Mouse (Mus musculus): Measurements from ENCODE around the gene Htra3.

Gene Htra3

GRCm38 (mm10) chr5:35695815-35696214 is 16.2 kb upstream of the Htra3 start:
- no peak for DNase-seq (ENCODE audit: low spot score in 2 of 2)

GRCm38 (mm10) chr5:35693638-35694037 is 14.1 kb upstream of the Htra3 start:
- DNase-seq (ENCODE audit: low spot score in 2 of 2), result no peak

GRCm38 (mm10) chr5:35691246-35691645 is 11.7 kb upstream of the Htra3 start:
- no peak for DNase-seq (ENCODE audit: low spot score in 2 of 2)

- no peak for DNase-seq (ENCODE audit: low spot score in 2 of 2)
These were observed 11.0 kb upstream of the Htra3 start for GRCm38 (mm10) chr5:35690485-35691165.

GRCm38 (mm10) chr5:35689374-35689773 is 9.8 kb upstream of the Htra3 start:
- DNase-seq (ENCODE audit: low spot score in 2 of 2), result no peak

GRCm38 (mm10) chr5:35688851-35689250 is 9.3 kb upstream of the Htra3 start:
- DNase-seq (ENCODE audit: low spot score in 2 of 2), result no peak

GRCm38 (mm10) chr5:35687098-35687497 is 7.5 kb upstream of the Htra3 start:
- DNase-seq (ENCODE audit: low spot score in 2 of 2), result no peak

- DNase-seq (ENCODE audit: low spot score in 2 of 2), result no peak
These were observed 6.8 kb upstream of the Htra3 start for GRCm38 (mm10) chr5:35686336-35686735.

- no peak for DNase-seq (ENCODE audit: low spot score in 2 of 2)
These were observed 5.5 kb upstream of the Htra3 start for GRCm38 (mm10) chr5:35685079-35685478.

- no peak for DNase-seq (ENCODE audit: low spot score in 2 of 2)
These were observed 1.4 kb upstream of the Htra3 start for GRCm38 (mm10) chr5:35680958-35681357.

- no peak for DNase-seq (ENCODE audit: low spot score in 2 of 2)
These were observed 2.6 kb downstream of the Htra3 start for GRCm38 (mm10) chr5:35676964-35677363.

GRCm38 (mm10) chr5:35674081-35674555 is 5.5 kb downstream of the Htra3 start:
- no peak for DNase-seq (ENCODE audit: low spot score in 2 of 2)

GRCm38 (mm10) chr5:35673086-35673485 is 6.5 kb downstream of the Htra3 start:
- DNase-seq (ENCODE audit: low spot score in 2 of 2), result peak; percentile 78 to 92

- no peak for DNase-seq (ENCODE audit: low spot score in 2 of 2)
These were observed 7.0 kb downstream of the Htra3 start for GRCm38 (mm10) chr5:35672581-35672980.

GRCm38 (mm10) chr5:35671474-35671891 is 8.1 kb downstream of the Htra3 start:
- no peak for DNase-seq (ENCODE audit: low spot score in 2 of 2)

- no peak for DNase-seq (ENCODE audit: low spot score in 2 of 2)
These were observed 9.2 kb downstream of the Htra3 start for GRCm38 (mm10) chr5:35670412-35670801.

GRCm38 (mm10) chr5:35669747-35670411 is 9.7 kb downstream of the Htra3 start:
- no peak for DNase-seq (ENCODE audit: low spot score in 2 of 2)

GRCm38 (mm10) chr5:35666152-35666551 is 13.4 kb downstream of the Htra3 start:
- no peak for DNase-seq (ENCODE audit: low spot score in 2 of 2)

GRCm38 (mm10) chr5:35662021-35662545 is 17.5 kb downstream of the Htra3 start:
- no peak for DNase-seq (ENCODE audit: low spot score in 2 of 2)

- no peak for DNase-seq (ENCODE audit: low spot score in 2 of 2)
These were observed 18.4 kb downstream of the Htra3 start for GRCm38 (mm10) chr5:35661210-35661609.

GRCm38 (mm10) chr5:35659503-35659902 is 20.1 kb downstream of the Htra3 start:
- DNase-seq (ENCODE audit: low spot score in 2 of 2), result no peak

GRCm38 (mm10) chr5:35655753-35656485 is 23.7 kb downstream of the Htra3 start:
- DNase-seq (ENCODE audit: low spot score in 2 of 2), result no peak
